Mouse (Mus musculus): ENCODE measurements around the gene Kcnab2.
A peak's percentile ranks its signal among the peaks of the same experiment; 100 is the strongest.

Gene Kcnab2

GRCm38 (mm10) chr4:152453079-152453478 lies 24.6 kb downstream of the Kcnab2 start:
- DNase-seq (ENCODE audit: low read depth, low spot score), result no peak

- no peak for DNase-seq (ENCODE audit: low read depth, low spot score)
Measured at GRCm38 (mm10) chr4:152451371-152451770, 26.3 kb downstream of the Kcnab2 start.

- DNase-seq (ENCODE audit: low read depth, low spot score), result no peak
Measured at GRCm38 (mm10) chr4:152448666-152449018, 29.0 kb downstream of the Kcnab2 start.

- no peak for DNase-seq (ENCODE audit: low read depth, low spot score)
Measured at GRCm38 (mm10) chr4:152447731-152448665, 29.7 kb downstream of the Kcnab2 start.

GRCm38 (mm10) chr4:152446178-152446577 lies 31.5 kb downstream of the Kcnab2 start:
- peak; percentile 31 for DNase-seq (ENCODE audit: low read depth, low spot score)

- DNase-seq (ENCODE audit: low read depth, low spot score), result no peak
Measured at GRCm38 (mm10) chr4:152441536-152441935, 36.1 kb downstream of the Kcnab2 start.

GRCm38 (mm10) chr4:152440882-152441281 lies 36.8 kb downstream of the Kcnab2 start:
- DNase-seq (ENCODE audit: low read depth, low spot score), result no peak

GRCm38 (mm10) chr4:152435255-152435654 lies 42.4 kb downstream of the Kcnab2 start:
- peak; percentile 40 for DNase-seq (ENCODE audit: low read depth, low spot score)

GRCm38 (mm10) chr4:152434836-152435235 lies 42.8 kb downstream of the Kcnab2 start:
- peak; percentile 62 for DNase-seq (ENCODE audit: low read depth, low spot score)

- no peak for DNase-seq (ENCODE audit: low read depth, low spot score)
Measured at GRCm38 (mm10) chr4:152432308-152432707, 45.4 kb downstream of the Kcnab2 start.

GRCm38 (mm10) chr4:152428259-152428658 lies 49.4 kb downstream of the Kcnab2 start:
- DNase-seq (ENCODE audit: low read depth, low spot score), result no peak

GRCm38 (mm10) chr4:152424922-152425321 lies 52.7 kb downstream of the Kcnab2 start:
- no peak for DNase-seq (ENCODE audit: low read depth, low spot score)

GRCm38 (mm10) chr4:152424341-152424740 lies 53.3 kb downstream of the Kcnab2 start:
- no peak for DNase-seq (ENCODE audit: low read depth, low spot score)

- DNase-seq (ENCODE audit: low read depth, low spot score), result no peak
Measured at GRCm38 (mm10) chr4:152423576-152423975, 54.1 kb downstream of the Kcnab2 start.

GRCm38 (mm10) chr4:152418229-152419060 lies 59.2 kb downstream of the Kcnab2 start:
- DNase-seq (ENCODE audit: low read depth, low spot score), result no peak

GRCm38 (mm10) chr4:152412524-152413080 lies 65.1 kb downstream of the Kcnab2 start:
- no peak for DNase-seq (ENCODE audit: low read depth, low spot score)

GRCm38 (mm10) chr4:152410961-152411360 lies 66.7 kb downstream of the Kcnab2 start:
- DNase-seq (ENCODE audit: low read depth, low spot score), result no peak

- no peak for DNase-seq (ENCODE audit: low read depth, low spot score)
Measured at GRCm38 (mm10) chr4:152406531-152406930, 71.1 kb downstream of the Kcnab2 start.

- no peak for DNase-seq (ENCODE audit: low read depth, low spot score)
Measured at GRCm38 (mm10) chr4:152405671-152406201, 71.9 kb downstream of the Kcnab2 start.

GRCm38 (mm10) chr4:152405143-152405542 lies 72.5 kb downstream of the Kcnab2 start:
- DNase-seq (ENCODE audit: low read depth, low spot score), result peak; percentile 32

- no peak for DNase-seq (ENCODE audit: low read depth, low spot score)
Measured at GRCm38 (mm10) chr4:152398926-152399325, 78.7 kb downstream of the Kcnab2 start.

- DNase-seq (ENCODE audit: low read depth, low spot score), result no peak
Measured at GRCm38 (mm10) chr4:152392627-152393026, 85.0 kb downstream of the Kcnab2 start.
